Mouse (Mus musculus) forebrain, embryonic 10.5 days (tissue): ENCODE data around the gene Epb41l4b. TPM values are rescaled to one million over a fixed set of nuclear protein-coding genes. Genes with fewer than 3 reads are reported as not detected.

Source experiments
- DNase-seq: peaks from one replicate; pipeline ENCODE4 v3.0.0-alpha.2; 2017; ENCODE audit warnings: low spot score; ENCODE audit errors: extremely low spot score
- H3K27ac ChIP-seq: fragments of 300-500 bp; sonication (generic); 2 replicates; pipeline ENCODE4 v1.5.1; 2016; ENCODE audit warnings: mild to moderate bottlenecking
- H3K27me3 ChIP-seq: fragments of 300-500 bp; sonication (generic); 2 replicates; pipeline ENCODE4 v1.6.1; 2016; ENCODE audit warnings: mild to moderate bottlenecking; ENCODE audit not compliant: poor library complexity, severe bottlenecking
- H3K36me3 ChIP-seq: fragments of 300-500 bp; sonication (generic); replicated peaks from 2 replicates; pipeline ENCODE4 v1.6.1; 2016; ENCODE audit warnings: mild to moderate bottlenecking, moderate library complexity
- H3K4me1 ChIP-seq: fragments of 300-500 bp; sonication (generic); 2 replicates; pipeline ENCODE4 v1.6.1; 2016
- H3K4me3 ChIP-seq: fragments of 300-500 bp; sonication (generic); 2 replicates; pipeline ENCODE4 v1.5.1; 2016; ENCODE audit warnings: mild to moderate bottlenecking, moderate library complexity
- H3K9me3 ChIP-seq: fragments of 300-500 bp; sonication (generic); 2 replicates; pipeline ENCODE4 v1.6.1; 2016; ENCODE audit warnings: mild to moderate bottlenecking, moderate library complexity
- WGBS: fragments of 180-500 bp; shearing (Covaris S2); methylation state at CpG from one replicate; pipeline ENCODE4 v1.1.7; 2016; 5-methylcytosine and 5-hydroxymethylcytosine counted together
- polyA plus RNA-seq: library from polyadenylated mRNA; unstranded; fragments of >200 nt; fragmentation: Nextera tagmentation; extraction: Ambion mirVana; gene quantifications from 2 replicates; pipeline ENCODE4 v1.2.1, GENCODE M21; 2016

Gene Epb41l4b
- 0.37 and 0.38 TPM in 2 replicates for polyA plus RNA-seq

DNA sequence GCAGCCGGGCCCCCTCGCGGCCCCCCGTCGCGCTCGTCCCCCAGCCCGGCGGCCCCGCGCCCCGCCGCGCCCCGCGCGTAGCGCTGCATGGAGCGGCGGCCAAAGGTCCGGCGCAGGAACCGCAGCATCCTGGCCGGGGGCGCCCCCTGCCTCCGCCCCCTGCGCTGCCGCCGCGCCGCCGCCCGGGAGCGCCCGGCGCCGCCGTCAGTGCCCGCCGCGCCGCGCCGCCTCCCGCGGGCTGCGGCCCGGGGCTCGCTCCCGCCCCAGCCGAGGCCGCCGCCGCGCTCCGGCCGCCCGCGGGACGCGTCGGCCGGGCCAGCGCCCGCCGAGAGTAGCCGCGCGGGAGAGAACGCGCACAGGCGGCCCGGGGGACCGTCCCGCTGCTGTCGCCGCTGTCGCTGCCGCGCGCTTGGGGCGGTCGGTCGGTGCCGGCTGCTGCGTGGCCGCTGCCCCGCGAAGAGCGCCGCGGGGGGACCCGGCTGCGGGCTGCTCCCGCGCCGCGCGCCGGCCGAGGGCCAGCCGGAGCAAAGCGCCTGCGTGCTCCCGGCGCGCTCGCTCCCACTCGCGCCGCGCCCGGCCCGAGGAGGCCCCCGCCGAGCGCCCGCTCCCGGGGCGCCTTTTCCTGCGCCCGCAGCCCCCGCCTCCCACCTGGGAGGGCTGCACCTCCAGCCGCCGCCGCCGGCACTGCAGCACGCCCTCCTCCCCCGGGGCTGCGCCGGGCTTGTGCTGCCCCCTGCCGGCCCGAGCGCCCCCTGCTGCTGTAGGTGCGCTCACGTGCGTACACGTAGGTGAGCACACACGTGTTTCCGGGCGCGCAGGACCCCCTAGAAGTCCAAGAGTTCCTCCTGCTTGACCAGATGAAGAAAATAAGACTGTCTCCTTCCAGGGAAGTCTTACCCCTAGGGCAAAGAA is at the start of gene Epb41l4b:
Gene Epb41l4b (minus strand): TSS at position 412 of the 912 bp plus-strand sequence.
- WGBS, result 5% methylated on average over 134 of the region's 142 CpGs
- peak; percentile 73 for DNase-seq
- no peaks in the 10 kb centered on the region for H3K9me3 ChIP-seq
- peaks cover 68% of the 10 kb centered on the region for H3K27me3 ChIP-seq
- H3K4me3 ChIP-seq, result peak within 1 kb of the TSS; percentile 67
- H3K27ac ChIP-seq, result peak within 1 kb of the TSS; percentile 81
- peaks cover 35% of the 10 kb centered on the region for H3K4me1 ChIP-seq
- H3K36me3 ChIP-seq, result no peaks in the 10 kb centered on the region

DNA sequence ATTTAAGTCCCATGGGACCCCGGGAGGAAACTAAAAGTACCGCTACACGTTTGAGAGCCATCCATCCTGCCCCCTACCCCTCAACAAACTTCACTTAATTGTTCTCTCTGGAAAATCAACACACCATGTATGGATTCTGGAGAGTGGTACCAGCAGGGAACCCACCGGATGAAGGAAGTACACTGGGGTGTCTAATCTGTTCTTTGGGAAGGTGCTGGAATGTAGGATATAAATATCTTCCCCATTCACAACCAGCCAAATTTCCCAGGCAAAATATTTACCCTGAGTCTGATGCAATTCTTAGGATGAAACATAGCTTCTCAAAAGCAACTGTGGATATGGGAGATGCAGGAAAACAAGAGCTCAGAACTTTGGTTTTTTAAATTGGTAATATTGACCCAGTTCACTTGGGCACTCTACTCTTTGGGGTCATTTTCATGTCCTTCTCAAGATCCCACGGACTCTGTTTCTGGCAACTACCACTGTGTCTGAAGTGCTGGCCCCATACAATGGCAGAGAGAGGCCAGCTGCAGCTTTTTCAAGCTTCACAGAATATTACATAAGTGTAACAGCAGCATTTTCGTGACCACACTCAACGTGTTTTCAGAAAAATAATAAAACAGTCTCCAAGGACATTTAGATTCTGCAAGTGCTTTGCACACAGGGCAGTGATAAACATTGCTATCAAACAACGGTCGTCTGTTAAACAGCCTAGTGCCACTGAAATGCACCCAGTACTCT is 48.5 kb upstream of the Epb41l4b start:
- H3K4me1 ChIP-seq, result peaks cover 6% of the 10 kb centered on the region
- H3K36me3 ChIP-seq, result no peaks in the 10 kb centered on the region
- H3K4me3 ChIP-seq, result no peak overlapping the region
- DNase-seq, result no peak
- no peaks in the 10 kb centered on the region for H3K27me3 ChIP-seq
- no peak overlapping the region for H3K27ac ChIP-seq
- no peaks in the 10 kb centered on the region for H3K9me3 ChIP-seq
- 90% methylated on average over 9 of the region's 9 CpGs for WGBS

DNA sequence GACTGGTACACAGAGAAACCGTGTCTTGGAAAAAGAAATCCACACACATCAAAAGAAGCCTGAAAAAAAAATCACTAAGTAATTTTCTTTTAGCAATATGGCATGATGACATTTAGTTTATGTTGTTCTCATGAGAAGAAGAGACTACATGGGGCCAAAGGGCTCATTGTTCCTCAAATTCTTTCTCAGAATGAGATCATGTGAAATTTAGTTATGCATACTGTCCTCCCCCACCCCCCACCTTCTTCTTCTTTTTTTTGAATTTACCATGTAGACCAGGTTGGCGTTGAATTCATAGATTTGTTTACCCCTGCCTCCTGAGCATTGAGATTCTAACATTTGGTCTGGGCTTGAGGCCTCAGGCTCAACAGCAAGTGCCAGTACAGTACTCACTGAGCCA is 46.6 kb upstream of the Epb41l4b start:
- no peak overlapping the region for H3K27ac ChIP-seq
- 93% methylated on average over 2 of the region's 2 CpGs for WGBS

DNA sequence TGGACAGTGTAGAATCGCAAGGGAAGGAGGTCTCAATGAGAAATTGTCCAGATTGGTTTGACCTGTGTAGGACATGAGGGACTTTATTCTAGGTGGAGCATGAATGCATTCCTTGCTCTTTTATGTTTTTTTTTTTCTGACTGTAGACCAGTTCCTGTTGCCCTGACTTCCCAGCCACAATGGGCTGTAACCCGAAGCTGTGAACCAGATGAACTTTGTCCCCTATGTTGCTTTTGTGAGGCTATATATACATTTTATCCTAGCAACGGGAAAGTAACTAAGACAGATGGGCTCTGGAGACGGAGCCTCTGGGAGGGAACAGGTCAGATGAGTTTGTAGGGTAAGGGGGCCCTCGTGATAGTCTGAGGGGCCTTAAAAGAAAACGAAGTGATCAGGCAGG is 42.8 kb upstream of the Epb41l4b start:
- Histone ChIP-seq H3K36me3 (no peaks in the 10 kb centered on the region), H3K27me3 (no peaks in the 10 kb centered on the region), H3K9me3 (no peaks in the 10 kb centered on the region), H3K4me1 (peaks cover 15% of the 10 kb centered on the region), H3K4me3 (no peak overlapping the region), H3K27ac (no peak overlapping the region)
- DNase-seq, result no peak
- WGBS, result 45% methylated on average over 6 of the region's 6 CpGs

More for the DNA sequence above, 46.6 kb upstream of the Epb41l4b start:
- no peaks in the 10 kb centered on the region for H3K27me3 ChIP-seq
- H3K4me1 ChIP-seq, result peaks cover 21% of the 10 kb centered on the region
- no peaks in the 10 kb centered on the region for H3K9me3 ChIP-seq
- no peaks in the 10 kb centered on the region for H3K36me3 ChIP-seq
- H3K4me3 ChIP-seq, result no peak overlapping the region
- DNase-seq, result no peak

DNA sequence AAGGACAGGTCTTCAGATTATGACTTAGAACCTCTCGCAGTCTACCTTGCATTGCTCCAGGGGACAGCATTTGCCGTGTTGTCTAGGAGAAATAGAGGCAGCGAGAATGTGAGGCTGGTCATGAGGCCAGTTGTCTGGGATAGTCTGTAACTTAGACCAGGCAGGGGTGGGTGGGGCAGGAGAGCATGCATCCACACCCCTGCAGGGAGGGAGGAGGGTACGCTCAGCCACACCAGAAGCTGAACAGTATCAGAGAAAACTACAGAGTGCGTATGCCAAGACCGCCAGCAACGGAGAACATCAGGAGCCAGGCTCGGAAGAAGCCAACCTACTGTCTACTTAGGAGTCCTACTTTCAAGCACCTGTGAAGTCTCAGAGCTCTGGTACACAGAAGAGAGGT is 42.2 kb upstream of the Epb41l4b start:
- DNase-seq, result no peak
- peak overlapping the region; percentile 0; the same call in 1 of the 2 replicates for H3K27ac ChIP-seq
- H3K4me1 ChIP-seq, result peaks cover 15% of the 10 kb centered on the region
- H3K36me3 ChIP-seq, result no peaks in the 10 kb centered on the region
- H3K27me3 ChIP-seq, result no peaks in the 10 kb centered on the region
- no peak overlapping the region for H3K4me3 ChIP-seq
- 92% methylated on average over 8 of the region's 8 CpGs for WGBS
- H3K9me3 ChIP-seq, result no peaks in the 10 kb centered on the region

DNA sequence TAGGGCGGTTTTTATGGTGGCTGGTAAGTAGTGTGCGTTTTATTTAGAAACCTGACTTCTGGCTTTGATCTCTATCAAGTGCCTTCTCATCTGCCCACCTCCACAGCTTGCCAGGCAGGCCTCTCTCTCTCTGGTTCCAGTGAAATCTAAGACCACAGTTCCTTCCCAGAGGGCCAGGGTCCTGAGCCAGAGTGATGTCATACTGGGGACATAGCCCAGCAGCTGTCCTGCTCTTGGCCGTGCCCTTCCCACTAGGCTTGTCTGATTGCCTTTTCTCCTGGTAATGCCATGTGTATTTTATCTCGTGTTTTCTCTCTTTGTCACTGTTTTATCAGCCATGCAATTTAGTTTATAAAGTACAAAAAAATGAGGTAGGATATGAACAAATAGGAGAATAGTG is 40.3 kb upstream of the Epb41l4b start:
- no peak overlapping the region for H3K27ac ChIP-seq
- peaks cover 15% of the 10 kb centered on the region for H3K4me1 ChIP-seq
- H3K27me3 ChIP-seq, result no peaks in the 10 kb centered on the region
- WGBS, result 84% methylated on average over 4 of the region's 4 CpGs
- H3K4me3 ChIP-seq, result no peak overlapping the region
- H3K36me3 ChIP-seq, result no peaks in the 10 kb centered on the region
- no peak for DNase-seq
- H3K9me3 ChIP-seq, result no peaks in the 10 kb centered on the region

DNA sequence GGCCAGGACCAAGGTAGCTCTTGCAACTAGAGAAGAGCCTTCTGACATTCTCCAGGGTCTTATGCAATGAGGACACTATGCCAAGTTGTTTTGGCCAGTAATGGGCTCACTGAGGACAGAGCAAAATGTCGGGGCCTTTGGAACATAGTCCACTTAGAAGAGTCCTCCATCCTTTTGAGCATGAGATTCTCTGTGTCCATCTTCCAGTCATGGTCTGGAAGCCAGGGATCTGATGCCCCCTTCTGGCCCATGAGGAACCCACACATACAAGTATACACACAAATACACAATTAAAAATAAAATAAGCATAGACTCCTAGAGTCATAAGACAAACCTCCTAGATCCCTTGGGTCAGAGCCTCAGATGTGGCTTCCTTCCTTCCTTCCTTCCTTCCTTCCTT is 38.3 kb upstream of the Epb41l4b start:
- Histone ChIP-seq H3K27ac (no peak overlapping the region), H3K9me3 (no peaks in the 10 kb centered on the region), H3K4me3 (no peak overlapping the region), H3K27me3 (no peaks in the 10 kb centered on the region), H3K36me3 (no peaks in the 10 kb centered on the region), H3K4me1 (peaks cover 13% of the 10 kb centered on the region)
- WGBS, result 83% methylated on average over 1 of the region's 1 CpGs
- DNase-seq, result no peak

DNA sequence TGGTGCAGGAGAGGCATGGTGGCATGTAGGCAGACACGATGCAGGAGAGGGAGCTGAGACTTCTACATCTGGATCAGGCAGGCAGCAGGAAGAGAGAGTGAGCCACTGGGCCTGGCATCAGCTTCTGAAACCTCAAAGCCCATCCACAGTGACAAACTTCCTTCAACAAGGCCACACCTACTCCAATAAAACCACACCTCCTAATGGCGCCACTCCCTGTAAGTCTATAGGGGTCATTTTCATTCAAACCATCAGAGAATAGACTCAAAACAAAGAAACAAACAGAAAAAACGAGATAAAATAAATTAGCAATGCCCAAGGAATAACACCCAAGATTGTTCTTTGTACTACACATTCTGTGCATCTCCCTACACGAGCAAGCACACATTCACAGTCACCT is 35.6 kb upstream of the Epb41l4b start:
- no peak for DNase-seq
- 81% methylated on average over 4 of the region's 4 CpGs for WGBS
- H3K9me3 ChIP-seq, result no peaks in the 10 kb centered on the region
- no peak overlapping the region for H3K27ac ChIP-seq
- H3K4me1 ChIP-seq, result peaks cover 10% of the 10 kb centered on the region
- H3K27me3 ChIP-seq, result no peaks in the 10 kb centered on the region
- H3K4me3 ChIP-seq, result no peak overlapping the region
- no peaks in the 10 kb centered on the region for H3K36me3 ChIP-seq

DNA sequence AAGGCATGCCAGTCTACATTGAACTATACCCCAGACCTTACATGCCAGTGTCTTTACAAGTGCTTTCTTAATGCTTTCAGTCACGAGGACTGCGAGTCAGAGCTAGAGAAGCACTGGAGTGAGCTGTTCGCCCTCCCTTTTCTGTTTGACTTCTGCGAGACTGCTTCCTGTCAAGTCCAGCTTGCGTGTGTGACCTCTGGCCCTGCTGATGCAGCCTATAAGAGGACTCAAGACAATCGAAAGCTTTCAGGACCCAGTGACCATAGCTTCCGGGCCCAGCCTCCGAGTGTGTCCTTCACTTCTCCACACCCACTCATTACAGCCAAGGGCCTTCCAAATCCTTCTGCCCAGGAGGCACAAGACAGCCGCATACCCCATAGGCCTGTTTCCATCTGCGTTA is 32.1 kb upstream of the Epb41l4b start:
- Histone ChIP-seq H3K4me1 (peaks cover 13% of the 10 kb centered on the region), H3K9me3 (no peaks in the 10 kb centered on the region), H3K27me3 (no peaks in the 10 kb centered on the region), H3K4me3 (no peak overlapping the region), H3K27ac (0 out of 2 replicates have a peak overlapping the region, but pooled peaks have one; percentile 25), H3K36me3 (no peaks in the 10 kb centered on the region)
- no peak for DNase-seq
- WGBS, result 66% methylated on average over 10 of the region's 10 CpGs

DNA sequence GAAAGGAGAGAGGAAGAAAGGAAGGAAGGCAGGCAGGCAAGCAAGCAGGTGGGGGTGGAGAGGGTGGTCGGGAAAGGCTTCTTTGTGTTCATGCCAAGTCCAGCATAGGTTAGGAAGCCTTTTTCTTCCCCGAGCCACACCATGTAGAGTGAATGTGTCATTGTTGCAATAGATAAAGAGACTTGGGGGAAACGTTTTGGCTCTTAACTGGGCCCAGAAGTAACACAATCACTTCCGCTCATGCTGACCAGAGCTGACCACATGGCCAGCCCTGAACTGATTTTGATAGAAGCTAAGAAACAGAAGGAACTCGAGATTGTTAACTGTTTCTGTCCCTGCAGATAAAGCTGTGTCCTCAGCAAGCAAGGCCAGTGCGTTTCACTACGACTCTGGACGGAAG is 29.6 kb upstream of the Epb41l4b start:
- no peak overlapping the region for H3K4me3 ChIP-seq
- 63% methylated on average over 8 of the region's 8 CpGs for WGBS
- no peaks in the 10 kb centered on the region for H3K9me3 ChIP-seq
- H3K27ac ChIP-seq, result no peak overlapping the region
- H3K36me3 ChIP-seq, result no peaks in the 10 kb centered on the region
- H3K4me1 ChIP-seq, result peaks cover 13% of the 10 kb centered on the region
- no peak for DNase-seq
- H3K27me3 ChIP-seq, result no peaks in the 10 kb centered on the region

DNA sequence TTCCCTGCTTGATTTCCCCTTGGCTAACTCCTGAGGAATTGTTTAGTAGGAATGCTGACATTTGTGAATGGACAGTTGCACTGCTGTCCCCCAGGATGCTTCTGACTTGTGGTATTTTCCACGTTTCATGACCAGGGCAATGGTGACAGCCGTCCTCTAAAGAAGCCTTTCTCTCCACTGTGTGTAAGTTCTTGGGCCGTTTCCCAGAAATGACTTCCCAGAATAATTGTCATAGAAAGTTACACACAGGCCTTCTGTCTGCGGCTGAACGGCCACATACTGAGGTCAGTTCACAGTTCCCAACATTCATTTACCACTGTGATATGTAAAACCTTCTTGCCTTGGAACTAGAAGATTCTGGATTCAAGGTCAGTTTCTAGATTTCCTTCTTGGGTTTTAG is 28.6 kb upstream of the Epb41l4b start:
- WGBS, result 93% methylated on average over 5 of the region's 5 CpGs
- no peaks in the 10 kb centered on the region for H3K9me3 ChIP-seq
- no peaks in the 10 kb centered on the region for H3K36me3 ChIP-seq
- H3K4me1 ChIP-seq, result peaks cover 17% of the 10 kb centered on the region
- DNase-seq, result no peak
- H3K27me3 ChIP-seq, result no peaks in the 10 kb centered on the region
- H3K4me3 ChIP-seq, result no peak overlapping the region
- no peak overlapping the region for H3K27ac ChIP-seq

DNA sequence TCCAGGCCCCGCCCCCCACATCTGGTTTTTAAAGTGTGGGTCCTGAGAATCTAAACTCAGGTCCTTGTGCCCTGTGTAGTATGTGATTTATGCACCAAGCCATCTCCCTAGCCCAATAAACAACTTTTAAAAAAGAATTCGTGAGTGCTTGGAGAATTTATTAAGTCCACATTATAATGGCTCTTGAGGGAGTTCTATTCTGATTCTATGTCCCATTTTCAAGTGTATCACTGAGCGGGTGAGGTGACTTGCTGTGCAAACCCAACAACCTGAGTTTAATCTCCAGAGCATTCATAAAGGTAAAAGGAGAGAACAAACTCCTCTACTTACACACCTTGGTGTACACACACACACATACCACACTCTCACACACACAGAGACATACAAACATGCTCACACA is 25.4 kb upstream of the Epb41l4b start:
- Histone ChIP-seq H3K9me3 (no peaks in the 10 kb centered on the region), H3K4me3 (no peak overlapping the region), H3K27me3 (no peaks in the 10 kb centered on the region), H3K27ac (no peak overlapping the region), H3K4me1 (peaks cover 9% of the 10 kb centered on the region), H3K36me3 (no peaks in the 10 kb centered on the region)
- 84% methylated on average over 3 of the region's 3 CpGs for WGBS
- DNase-seq, result no peak

DNA sequence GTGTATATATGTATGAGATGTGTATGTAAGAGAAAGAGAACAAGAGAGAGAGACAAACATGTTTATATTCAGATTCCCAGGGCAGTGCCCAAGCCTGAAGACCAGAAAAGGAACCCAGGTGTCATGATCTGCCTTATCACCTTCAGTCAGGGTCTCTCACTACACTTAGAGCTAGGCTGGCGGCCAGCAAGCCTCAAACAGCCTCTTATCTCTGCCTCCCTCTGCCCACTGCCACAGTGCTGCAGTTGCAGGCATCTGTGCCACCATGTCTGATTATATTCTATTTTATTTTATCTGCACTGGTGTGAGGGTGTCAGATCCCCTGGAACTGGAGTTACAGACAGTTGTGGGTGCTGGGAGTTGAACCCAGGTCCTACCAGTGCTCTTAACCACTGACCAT is 25.0 kb upstream of the Epb41l4b start:
- Histone ChIP-seq H3K27me3 (no peaks in the 10 kb centered on the region), H3K4me3 (no peak overlapping the region), H3K4me1 (peaks cover 13% of the 10 kb centered on the region), H3K27ac (no peak overlapping the region), H3K36me3 (no peaks in the 10 kb centered on the region), H3K9me3 (no peaks in the 10 kb centered on the region)
- WGBS, result 84% methylated on average over 1 of the region's 1 CpGs
- no peak for DNase-seq
